Mouse (Mus musculus) hematopoietic stem cell, adult 5-6 weeks (primary cell): ENCODE data around the gene Atmin. TPM values are rescaled to one million over a fixed set of nuclear protein-coding genes. Genes with fewer than 3 reads are reported as not detected.

ENCODE experiments used
- ATAC-seq, 2 experiments: fragments of 125-278 bp in 1 of 2; replicated peaks in 1 of 2; 2 replicates each; pipeline ENCODE4 v1.8.0; 2016 to 2017; ENCODE audit warnings: inconsistent platforms in 2 of 2, mild to moderate bottlenecking in 2 of 2, moderate number of reproducible peaks in 2 of 2, low read depth in 1 of 2, moderate TSS enrichment in 1 of 2; ENCODE audit not compliant: low FRiP score in 2 of 2, poor library complexity in 2 of 2, severe bottlenecking in 2 of 2, insufficient read depth in 1 of 2, low TSS enrichment in 1 of 2
- total RNA-seq: library from RNA; stranded (forward); fragments of 172-1452, 232-1000 nt; gene quantifications from 2 replicates; pipeline ENCODE4 v1.2.3, GENCODE M21; 2017

The Atmin gene
- total RNA-seq, 1 experiment from 2014 or later = 20.0 TPM

DNA sequence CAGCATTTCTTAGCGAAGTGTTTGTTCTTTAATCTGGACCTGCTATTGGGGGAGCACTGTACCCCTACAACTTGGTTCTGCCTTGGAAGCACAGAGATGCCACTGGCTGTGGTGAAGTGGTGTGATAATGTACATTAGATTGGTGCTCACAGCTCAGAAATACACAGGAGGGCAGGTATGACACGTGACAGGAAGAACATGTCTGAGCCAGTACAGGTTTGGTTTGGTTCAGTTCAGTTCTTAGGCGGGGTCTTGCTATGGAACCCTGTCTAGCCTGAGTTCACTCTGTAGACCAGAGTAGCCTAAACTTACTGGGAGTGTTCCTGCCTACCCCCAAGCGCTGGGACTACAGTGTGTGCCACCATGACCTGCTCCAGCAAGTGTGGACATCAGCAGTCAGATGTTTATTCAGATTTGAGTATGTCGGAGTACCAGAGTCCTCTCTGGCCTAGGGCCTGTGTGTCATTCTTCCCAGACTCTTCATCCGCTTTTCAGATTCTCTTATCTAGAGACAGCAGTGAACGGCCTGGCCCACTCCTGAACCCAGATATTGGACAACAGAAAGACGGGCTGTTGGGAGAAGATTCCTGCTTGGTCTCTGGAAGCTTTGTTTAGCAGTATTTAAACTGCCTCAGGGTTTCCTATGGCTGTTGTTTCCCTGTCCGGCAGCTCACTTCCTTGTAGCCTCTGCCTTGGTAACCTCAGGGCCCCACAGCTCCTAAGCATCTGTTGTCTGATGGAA is 2.1 kb downstream of the Atmin start:
- ATAC-seq = no peak

DNA sequence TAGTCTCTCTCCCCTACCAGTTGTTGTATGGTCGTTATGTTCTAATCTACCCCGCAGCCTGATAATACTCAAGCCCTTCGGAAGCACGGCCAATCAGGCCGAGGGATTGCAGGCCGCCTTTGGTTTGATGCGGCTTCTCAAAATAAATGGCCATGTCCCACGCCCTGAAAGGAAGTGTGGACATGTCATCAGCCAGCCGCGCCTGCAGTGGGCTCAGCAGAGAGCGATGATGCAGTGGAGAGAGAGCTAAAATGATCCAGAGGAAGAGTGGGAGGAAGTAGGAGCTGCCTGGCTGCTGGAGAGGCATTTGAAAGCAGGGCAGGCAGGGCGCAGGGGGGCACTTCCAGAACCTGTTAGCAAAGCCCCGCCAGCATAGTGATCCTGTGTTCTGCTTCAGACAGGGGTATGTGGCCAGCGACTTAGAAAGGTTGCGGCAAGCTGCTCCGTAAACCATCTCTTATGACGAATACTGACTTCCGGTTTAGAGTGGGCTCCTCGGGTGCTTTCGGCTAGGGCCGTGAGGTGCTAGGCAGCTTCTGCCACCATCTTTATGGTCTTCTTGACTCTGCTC is 3.2 kb downstream of the Atmin start:
- peak; percentile 17 to 27; a peak in 3 of 4 replicates for ATAC-seq

DNA sequence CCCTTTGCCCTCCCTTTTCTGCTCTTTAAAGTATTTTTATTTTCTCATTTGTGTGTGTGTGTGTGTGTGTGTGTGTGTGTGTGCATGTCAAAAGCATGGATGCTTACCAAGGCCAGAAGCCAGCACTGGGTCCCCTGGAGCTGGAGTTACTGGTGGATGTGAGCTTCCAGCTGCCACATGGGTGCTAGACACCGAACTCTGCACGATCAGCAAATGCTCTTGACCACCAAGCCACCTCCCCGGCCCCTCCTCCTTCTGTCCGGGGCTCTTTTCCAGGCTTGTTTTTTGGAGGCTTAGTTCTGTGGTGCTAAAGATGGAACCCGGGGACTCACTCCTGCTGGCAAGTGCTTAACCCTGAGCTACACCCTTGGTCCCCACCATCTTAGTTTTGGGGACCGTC is 3.7 kb downstream of the Atmin start:
- no peak for ATAC-seq

DNA sequence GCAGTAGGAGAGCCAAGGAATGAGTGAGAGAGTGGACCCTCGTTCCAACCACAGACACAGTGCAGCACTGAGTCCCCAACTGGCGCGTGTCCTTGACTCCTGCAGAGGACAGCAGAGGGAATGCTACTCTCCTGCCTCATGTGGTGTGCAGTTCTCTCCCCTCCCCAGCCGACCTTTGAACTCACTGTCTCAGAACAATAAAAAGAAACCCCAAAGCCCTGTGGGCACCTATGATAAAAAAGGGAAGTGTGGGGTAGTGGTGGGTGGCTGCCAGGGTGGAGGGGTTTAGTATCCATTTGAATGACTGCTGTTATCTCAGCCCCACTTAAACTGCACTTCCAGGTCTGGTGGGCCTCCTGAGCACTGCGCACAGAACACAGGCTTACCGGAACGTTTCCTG is 4.4 kb downstream of the Atmin start:
- no peak for ATAC-seq

DNA sequence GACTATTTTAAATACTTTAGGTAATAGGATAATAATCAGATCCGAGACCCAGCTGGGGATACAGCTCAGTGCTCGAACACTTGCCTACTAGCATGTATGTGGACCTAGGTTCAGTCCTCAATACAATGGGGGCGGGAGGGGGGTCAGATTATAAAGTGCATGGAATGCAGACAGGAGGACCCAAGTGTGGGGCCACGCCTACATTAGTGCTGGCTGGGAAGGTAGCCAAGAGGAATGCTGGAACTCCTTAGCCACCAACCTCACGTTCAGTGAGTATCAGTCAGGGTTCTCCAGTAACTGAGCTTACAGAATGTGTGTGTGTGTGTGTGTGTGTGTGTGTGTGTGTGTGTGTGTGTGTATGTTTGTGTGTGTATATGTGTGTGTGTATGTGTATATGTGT is 8.2 kb downstream of the Atmin start:
- ATAC-seq = no peak

DNA sequence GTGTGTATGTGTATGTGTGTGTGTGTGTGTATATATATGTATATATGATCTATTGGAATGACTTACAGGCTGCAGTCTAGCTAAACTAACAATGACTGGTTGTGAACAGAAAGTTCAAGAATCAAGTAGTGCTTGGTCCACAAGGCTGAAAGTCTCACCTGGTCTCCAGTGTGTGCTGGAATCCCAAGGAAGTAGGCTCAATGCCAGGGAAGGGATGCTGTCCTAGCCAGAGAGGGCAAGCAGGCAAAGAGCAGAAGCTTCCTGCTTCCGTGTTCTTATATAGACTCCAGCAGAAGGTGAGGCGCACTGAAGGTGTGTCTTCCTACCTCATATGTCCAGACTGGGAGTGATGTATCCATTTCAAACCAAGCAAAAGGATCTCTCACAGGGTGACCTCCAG is 8.6 kb downstream of the Atmin start:
- ATAC-seq = no peak

DNA sequence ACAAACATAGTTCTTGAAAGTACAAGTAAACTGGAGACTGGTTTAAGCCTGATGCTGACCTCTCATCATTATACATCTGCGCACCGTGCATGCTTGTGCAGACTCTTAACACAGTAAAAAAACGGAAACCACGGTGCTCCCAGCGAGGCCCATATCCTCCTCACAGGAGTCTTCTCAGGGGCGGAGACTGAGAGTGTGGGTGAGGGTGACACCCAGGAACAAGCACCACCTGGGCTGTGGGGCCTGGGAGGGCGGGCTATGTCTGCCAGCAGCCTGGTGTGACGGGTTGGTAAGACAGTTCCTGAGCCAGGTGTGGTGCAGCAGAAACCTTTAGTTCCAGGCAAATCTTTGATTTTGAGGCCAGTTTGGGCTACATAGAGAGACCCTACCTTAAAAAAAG is 9.2 kb downstream of the Atmin start:
- ATAC-seq = 0 out of 4 replicates have a peak, but pooled peaks of 1 of the 2 experiments have one; percentile 17

DNA sequence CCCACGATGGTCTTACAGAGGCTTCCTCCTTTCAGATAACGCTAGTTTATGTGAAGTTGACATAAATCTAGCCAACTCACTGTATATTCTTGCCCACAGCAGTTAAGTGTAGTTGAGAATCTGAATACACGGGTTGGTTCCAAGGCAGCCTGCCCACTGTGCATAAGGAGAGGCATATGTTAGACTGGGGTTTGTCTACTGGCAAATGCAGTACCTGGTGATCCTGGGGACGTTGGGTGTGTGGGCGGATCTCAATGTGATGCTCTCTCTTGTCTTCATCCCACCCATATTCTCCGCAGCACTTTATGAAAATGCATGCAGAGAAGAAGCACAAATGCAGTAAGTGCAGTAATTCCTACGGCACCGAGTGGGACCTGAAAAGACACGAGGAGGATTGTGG is 11.2 kb downstream of the Atmin start:
- no peak for ATAC-seq

DNA sequence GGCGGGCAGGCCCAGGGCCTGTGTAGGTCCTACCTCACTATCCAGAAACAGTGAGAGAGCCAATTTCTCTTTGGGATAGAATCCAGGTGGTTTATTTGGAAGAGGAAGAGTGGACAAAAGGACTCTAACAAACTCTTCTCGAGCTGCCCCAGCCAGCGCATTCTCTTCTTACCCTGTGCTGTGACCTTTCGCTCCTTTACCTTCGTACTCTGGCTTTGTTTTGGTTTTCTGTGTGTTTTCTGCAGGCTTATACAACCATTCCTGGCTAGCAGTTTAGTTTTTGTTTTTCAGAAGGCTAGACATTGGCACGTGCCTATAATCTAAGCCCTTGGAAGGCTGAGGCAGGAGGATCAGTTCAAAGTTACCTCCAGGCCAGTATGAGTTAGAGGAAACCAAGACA is 26.3 kb downstream of the Atmin start:
- ATAC-seq = no peak

DNA sequence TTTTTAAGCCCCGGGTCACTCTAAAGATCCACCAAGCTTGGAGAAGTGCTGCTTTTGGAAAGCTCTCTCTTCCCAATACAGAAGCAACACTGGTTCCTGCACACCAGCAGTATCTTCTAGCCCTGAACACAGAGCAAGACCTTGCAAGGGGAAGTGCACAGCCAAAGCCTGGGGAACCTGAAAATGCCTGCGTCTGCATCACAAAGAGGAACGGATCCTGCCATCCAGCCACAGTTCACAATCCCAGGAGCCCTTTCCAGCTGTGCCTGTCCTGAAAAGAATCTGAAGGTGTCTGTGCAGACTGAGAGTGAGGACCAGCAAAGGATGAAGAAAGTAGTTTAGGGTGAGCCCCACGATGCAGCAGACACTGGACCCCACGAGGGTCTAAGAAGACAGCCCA is 31.9 kb downstream of the Atmin start:
- no peak for ATAC-seq

DNA sequence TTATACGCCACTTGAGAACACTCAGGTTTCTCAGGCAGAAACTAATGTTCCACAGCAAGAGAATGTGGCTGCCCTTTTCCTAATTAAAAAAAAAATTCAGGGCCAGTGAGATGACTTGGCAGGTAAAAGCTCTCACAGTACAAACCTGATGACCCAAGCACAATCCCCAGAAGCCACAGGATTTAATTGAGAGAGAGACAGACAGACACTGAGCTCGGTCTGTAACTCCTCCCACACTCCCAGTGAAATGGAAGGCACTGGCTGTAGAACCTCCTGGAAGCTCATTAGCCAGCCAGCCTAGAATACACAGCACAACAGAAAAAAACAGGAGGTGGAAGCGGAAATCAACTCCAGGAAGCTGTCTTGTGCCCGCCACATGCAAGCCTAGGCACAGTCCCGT is 32.4 kb downstream of the Atmin start:
- no peak for ATAC-seq

DNA sequence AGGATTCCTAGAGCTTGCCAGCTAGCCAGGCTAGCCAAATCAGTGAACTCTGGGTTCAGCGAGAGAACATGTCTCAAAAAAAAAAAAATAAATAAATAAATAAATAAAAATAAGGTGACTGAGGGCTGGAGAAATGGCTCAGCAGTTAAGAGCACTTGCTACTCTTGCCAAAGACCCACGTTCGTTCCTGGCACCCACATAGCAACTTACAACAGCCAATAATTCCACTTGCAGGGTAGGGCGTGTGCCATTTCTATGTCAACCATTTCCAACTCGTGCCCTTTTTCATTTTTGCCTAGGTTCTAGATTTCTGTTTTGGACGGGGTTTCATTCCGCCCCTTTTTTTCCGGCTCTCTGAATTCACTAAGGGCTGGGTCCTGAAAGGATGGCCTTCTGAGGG is 34.9 kb downstream of the Atmin start:
- no peak; a peak in 1 of 4 replicates for ATAC-seq

DNA sequence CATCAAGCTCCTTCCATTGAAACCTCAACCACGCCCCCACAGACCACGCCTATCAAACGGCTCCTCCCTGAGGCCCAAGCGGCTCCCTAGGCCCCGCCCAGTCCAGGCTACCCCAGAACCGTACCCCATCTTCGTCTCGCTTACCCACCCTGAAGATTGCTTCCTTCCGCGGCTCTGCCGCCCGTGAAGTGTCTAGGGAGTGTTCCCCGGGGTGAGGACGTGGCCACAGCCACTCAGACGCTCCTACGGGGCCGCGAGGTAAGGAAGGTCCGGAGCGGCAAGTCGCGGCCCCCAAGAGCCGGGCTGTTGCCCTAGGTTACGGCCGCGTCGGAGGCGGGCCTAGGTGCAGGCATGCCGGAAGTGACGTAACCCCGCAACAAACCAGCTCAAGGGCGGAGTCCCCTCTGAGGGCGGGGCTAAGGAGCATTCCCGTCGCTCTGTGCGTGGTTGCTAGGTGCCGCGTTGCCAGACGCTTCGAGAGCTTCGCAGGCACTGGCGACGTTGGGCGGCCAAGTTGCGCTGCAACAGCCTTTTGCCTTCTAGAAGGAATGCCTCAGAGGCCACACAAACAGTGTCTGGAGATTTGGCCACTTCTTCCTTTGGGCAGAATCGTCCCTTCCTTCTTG is 35.6 kb downstream of the Atmin start, which contains the start of gene 1700030J22Rik:
Gene 1700030J22Rik (minus strand): TSS at position 329 of the 626 bp plus-strand sequence.
- peak; percentile 90 to 94 for ATAC-seq

DNA sequence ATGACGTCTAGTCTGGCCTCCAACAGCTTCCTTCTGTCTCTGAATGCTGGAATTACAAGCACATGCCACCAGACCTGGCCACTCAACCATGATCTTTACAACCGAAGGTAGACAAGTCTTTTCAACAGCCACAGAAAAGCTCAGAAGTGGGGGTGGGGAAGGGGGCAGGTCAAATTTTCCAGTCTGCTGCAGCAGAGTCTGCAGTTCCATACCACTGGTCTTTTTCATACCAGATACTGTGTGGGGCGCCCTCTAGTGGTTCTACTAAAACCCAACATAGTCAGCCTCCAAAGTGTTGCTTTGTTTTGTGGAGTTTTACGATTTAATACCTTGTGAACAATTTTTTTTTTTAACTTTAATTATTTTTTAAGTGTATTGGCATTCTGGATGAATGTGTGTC is 36.9 kb downstream of the Atmin start:
- ATAC-seq = peak; percentile 36 to 48; a peak in 3 of 4 replicates

DNA sequence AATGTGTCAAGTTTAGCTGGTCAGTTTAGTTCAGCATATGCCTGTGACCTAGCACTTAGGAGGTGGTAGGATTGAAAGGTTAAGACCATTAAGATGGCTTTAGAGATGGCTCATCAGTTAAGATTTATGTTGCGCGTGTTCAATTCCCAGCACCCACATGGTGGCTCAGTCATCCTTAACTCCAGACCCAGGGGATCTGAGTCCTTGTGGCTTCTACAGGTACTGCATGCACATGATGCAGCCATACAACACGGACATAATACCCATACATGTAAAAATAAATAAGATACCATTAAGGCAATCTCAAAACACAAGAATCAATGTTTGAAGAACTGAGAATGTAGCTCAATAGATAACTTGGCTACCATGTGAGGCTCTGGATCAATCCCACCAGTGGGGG is 46.6 kb downstream of the Atmin start:
- no peak for ATAC-seq

DNA sequence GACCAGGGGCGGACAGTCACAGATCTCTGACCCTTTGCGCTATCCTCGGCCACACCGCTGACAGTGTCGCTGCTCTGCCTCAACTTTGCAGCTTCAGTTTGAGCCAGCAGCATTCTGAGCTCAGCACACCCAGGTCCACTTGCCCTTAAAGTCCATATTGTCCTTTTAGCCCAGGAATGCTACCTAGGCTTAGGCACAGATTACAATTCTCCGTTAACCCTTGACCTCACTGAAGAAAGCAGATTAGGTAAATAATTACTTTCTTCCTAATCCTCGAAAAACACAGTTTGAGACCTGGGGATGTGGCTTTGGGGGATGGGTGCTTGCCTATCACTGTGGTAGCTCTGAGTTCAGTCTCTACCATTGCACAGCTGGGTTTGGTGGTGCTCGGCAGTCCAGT is 48.0 kb downstream of the Atmin start:
- ATAC-seq = no peak

DNA sequence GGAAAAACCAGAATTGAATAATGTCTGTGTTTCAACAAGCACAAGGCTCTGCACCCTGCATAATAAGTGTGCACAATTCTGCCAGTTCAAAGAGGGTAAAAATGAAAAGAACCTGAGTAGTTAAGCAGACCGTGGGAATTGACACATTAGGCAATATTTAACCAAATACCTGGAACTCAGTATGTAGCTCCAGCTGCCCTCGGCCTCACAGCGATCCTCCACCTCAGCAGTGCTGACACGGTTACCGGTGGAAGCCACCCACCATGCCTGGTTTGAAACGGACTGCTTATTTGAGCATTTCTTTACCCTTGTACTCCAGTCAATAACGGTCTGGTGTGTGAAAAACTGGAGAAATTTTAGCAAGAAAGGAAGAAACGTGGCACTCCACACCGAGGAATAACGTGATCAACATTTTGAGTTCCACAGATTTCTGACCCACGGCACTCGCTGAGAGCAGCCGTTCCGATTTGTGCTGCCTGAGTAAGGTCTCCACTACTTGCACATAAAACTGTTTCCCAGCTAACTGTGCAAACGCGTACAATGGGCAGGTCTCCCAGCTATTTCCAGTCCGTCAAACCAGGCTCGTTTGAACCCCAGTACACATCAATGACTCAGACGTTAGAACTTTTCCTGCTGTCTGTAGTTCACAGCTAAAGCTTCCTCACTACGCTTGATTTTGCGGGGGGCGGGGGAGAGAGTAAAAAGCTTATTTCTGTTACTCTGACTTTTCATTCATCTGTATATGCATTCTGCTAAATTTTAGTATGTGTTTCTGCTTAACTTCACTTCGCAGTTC is 49.2 kb downstream of the Atmin start:
- 0 out of 4 replicates have a peak, but pooled peaks of 1 of the 2 experiments have one; percentile 7 for ATAC-seq
